Mouse (Mus musculus): ENCODE results near the gene Selenoh. TPM values are rescaled to one million over a fixed set of nuclear protein-coding genes. Genes with fewer than 3 reads are reported as not detected.

Gene Selenoh
- total and polyA plus RNA-seq, 3 experiments, result 19.2 to 42.2 (median 29.8) TPM

DNA sequence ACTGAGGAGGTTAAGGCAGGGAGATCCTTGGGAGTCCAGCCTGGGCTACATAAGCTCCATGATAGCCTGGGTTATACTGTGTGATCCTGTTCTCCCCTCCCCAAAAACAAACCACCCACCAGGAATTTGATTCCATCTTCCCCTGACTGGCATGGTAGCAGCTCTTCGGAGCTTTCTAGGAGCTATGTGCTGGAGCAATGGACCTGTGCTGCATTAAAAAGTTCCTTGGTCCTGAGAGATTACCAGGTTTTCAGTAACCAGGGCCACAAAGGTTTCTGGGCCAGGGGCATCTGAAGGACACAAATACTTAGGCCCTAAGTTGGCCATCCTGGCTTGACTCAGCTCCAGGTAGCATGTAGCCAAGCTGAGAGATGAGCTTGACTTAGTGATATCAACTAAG lies 38.6 kb downstream of the Selenoh start:
- no peak for DNase-seq

DNA sequence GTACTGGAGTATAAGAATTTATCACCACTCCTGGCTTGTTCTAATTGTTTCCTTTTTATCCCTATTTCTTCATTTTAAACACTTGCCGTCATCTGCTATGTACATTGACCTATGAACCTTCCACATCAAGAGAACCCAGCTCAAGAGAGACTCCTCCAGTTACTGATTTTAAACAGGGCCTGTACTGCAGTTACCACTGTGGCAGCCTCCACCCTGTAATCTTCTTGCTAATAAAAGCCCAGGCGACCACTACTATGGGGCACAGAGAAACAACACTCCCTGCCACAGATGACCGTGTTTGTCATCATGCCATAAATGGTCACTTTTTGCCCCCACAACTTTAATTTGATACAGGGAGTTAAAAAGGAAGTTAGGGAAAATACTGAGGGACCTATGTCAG lies 43.5 kb downstream of the Selenoh start:
- no peak for DNase-seq

DNA sequence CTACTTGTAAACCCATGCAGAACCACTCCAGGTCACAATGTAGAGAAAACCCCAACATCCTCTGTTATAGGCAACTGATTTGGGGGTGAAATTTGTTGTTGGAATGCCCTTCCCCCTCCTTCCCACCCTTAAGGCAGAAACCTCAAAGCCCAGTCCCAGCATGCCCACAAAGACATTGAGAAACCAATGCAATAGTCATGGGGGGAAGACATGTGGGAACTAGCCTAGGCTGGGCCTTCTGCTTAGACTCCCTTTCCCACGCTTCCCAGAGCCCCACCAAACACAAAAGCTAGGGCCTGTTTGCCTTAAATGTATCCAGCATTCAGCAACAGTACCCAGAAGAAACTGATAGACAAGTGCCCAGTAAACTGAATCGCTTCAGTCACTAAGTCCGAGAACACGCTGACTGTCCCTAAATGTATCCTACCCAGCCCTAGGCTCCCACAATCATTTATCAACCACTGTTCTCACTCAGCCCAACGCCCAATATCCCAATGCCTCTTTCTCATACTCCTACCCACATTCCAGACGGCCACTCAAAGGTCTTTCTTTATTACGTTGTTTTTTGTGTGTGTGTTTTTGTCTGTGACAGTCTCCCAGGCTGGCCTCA lies 44.1 kb downstream of the Selenoh start:
- DNase-seq, result no peak

DNA sequence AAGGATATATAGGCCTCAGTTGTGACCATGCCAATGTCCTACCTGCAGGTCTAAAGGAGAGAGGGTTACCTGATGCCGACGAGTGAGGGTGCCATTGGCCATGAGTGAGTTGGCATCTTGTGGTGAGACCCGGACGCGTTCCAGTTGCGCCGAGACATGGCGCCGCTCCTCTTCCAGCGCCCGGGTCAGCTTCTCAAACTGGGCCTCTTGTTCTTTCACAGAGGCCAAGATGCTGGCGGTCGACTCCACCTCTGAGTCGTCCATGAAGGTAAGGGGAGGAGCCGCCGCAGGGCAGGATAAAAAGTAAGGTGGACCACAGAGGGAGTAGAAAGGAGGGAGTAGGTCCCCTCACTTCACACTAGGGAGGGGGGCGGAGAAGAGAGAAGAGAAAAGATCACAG lies 46.4 kb downstream of the Selenoh start:
- DNase-seq, result no peak

DNA sequence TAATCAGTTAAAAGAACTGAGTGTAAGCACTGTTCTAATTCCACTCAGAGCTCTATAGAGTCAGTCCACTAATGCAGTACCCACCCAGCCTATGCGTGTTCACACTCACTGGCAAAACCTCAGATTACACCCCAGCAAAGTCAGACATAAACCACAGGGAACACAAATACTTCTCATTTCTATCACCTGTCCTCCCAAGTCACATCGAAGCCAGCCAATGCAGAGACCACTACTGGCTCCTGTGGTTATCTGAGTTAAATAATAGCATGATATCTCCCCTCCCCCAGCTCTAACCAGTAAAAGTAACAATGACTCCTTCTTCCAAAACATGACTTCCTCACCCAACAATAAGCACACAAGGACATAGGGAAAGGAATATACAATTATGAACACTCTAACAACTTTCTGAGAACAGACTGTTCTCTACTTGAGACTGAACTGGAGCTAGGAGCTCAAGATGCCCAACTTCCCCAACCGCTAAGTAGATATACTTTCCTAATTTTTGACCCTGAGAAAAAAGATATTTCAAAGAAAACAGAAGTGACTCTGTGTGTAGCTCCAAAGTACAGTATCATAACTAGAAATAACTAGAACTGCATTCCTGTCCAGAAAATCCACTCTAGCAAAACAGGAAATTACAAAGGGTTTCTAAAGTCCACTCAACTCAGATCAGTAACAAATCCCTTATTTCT lies 47.0 kb downstream of the Selenoh start:
- no peak for DNase-seq

DNA sequence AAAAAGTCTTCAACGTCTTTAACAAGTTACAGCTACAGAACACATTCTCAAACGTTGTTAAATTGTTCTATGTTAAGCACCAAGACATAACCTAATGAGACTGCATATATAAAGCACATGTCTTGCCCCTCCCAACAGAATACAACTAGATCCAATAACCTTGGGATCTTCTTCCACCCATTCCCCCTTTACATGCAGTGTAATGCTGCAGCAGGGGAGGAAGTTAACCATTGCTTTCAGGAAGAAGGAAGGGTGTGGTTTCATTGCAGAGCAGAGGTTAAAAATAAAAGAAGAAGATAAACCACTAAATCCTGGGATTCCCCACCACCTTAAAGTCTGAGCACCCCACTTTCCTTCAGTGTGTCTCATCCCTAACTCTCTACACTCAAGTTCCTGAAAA lies 47.9 kb downstream of the Selenoh start:
- DNase-seq, result no peak

DNA sequence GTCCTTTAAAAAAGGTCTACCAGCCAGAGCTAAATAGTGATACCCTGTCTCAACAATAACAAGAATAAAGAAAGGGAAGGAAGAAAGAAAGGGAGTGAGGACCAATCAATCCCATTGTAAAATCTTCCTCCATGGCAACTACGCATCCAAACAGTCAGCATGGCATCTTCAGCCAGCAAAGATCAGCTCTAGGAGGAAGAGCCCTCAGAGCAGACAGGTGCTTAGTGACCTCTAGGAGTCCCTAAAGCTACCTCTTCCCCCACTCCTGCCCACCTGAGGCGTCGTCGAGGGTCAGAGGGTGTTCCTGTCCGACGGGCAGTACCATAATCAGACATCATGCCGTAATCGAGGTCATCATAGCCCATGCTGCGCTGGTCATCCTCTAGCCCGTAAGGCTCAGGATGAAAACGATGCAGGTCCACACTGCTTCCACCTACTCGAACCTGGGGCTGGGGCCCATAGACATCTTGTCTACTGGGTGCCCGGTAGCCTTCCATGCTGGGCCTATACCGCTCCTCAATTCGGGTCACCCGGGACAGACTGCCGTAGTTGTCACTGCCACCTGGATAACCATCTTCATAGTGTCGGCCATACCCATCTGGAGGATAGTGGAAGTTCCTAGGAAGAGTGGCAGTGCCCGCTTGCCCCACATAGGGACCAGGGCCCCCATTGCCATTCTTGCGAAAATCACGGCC lies 50.8 kb downstream of the Selenoh start:
- no peak for DNase-seq

Other genes starting within 250 kb of the Selenoh start
- gene Calcrl, start 245.4 kb downstream of the Selenoh start, total RNA-seq (2021), result 10 to 100 TPM; 15.2 to 23.8 TPM
- gene Calcrl, start 245.4 kb downstream of the Selenoh start, polyA plus RNA-seq (2012; rRNA removed), result 2.8 and 6.7 TPM in 2 replicates
- gene Tfpi, start 194.0 kb downstream of the Selenoh start, total RNA-seq (2021), result 10 to 100 TPM; 41.9 to 52.2 TPM
- gene Tfpi, start 194.0 kb downstream of the Selenoh start, polyA plus RNA-seq (2012; rRNA removed), result 1.8 and 2.6 TPM in 2 replicates
- gene Ctnnd1, start 20.0 kb downstream of the Selenoh start, total RNA-seq (2021), result 100 to 1,000 TPM; 112 to 135 TPM
- 20.4 and 25.8 TPM in 2 replicates for gene Ctnnd1, start 20.0 kb downstream of the Selenoh start, polyA plus RNA-seq (2012; rRNA removed)
- gene Btbd18, start 11.7 kb downstream of the Selenoh start, total RNA-seq (2021), result under 1 TPM in 1 of 2 experiments, not detected in 1; 0.09 TPM
- 0.03 TPM in 1 of 2 replicates, not detected in the other for gene Btbd18, start 11.7 kb downstream of the Selenoh start, polyA plus RNA-seq (2012; rRNA removed)
- gene Gm28635, start 7.3 kb upstream of the Selenoh start, total RNA-seq (2021), result not detected
- not detected in 2 replicates for gene Gm28635, start 7.3 kb upstream of the Selenoh start, polyA plus RNA-seq (2012; rRNA removed)
- 10 to 100 TPM; 24.3 to 24.8 TPM for gene Med19, start 7.6 kb upstream of the Selenoh start, total RNA-seq (2021)
- 12.3 and 15.1 TPM in 2 replicates for gene Med19, start 7.6 kb upstream of the Selenoh start, polyA plus RNA-seq (2012; rRNA removed)
- 100 to 1,000 TPM; 168 to 175 TPM for gene Tmx2, start 8.4 kb upstream of the Selenoh start, total RNA-seq (2021)
- gene Tmx2, start 8.4 kb upstream of the Selenoh start, polyA plus RNA-seq (2012; rRNA removed), result 32.0 and 157 TPM in 2 replicates
- gene Zdhhc5, start 44.4 kb upstream of the Selenoh start, total RNA-seq (2021), result 10 to 100 TPM; 61.7 to 74.4 TPM
- gene Zdhhc5, start 44.4 kb upstream of the Selenoh start, polyA plus RNA-seq (2012; rRNA removed), result 37.5 and 46.3 TPM in 2 replicates
- gene Clp1, start 56.6 kb upstream of the Selenoh start, total RNA-seq (2021), result 10 to 100 TPM; 11.4 to 16.8 TPM
- gene Clp1, start 56.6 kb upstream of the Selenoh start, polyA plus RNA-seq (2012; rRNA removed), result 5.1 and 5.3 TPM in 2 replicates
- 1 to 10 TPM; 3.8 to 7.2 TPM for gene Ypel4, start 63.3 kb upstream of the Selenoh start, total RNA-seq (2021)
- 9.8 and 17.2 TPM in 2 replicates for gene Ypel4, start 63.3 kb upstream of the Selenoh start, polyA plus RNA-seq (2012; rRNA removed)
- 1 to 10 TPM in 1 of 2 experiments, under 1 TPM in 1; 0.98 to 2.6 TPM for gene Gm19426, start 72.9 kb upstream of the Selenoh start, total RNA-seq (2021)
- gene Gm19426, start 72.9 kb upstream of the Selenoh start, polyA plus RNA-seq (2012; rRNA removed), result 0.65 and 1.0 TPM in 2 replicates
- 100 to 1,000 TPM in 1 of 2 experiments, 10 to 100 TPM in 1; 91.2 to 127 TPM for gene Serping1, start 104.7 kb upstream of the Selenoh start, total RNA-seq (2021)
- gene Serping1, start 104.7 kb upstream of the Selenoh start, polyA plus RNA-seq (2012; rRNA removed), result 129 and 154 TPM in 2 replicates
- gene Ube2l6, start 128.1 kb upstream of the Selenoh start, total RNA-seq (2021), result 10 to 100 TPM; 15.7 to 18.8 TPM
- 13.8 and 15.1 TPM in 2 replicates for gene Ube2l6, start 128.1 kb upstream of the Selenoh start, polyA plus RNA-seq (2012; rRNA removed)
- not detected for gene Smtnl1, start 151.9 kb upstream of the Selenoh start, total RNA-seq (2021)
- gene Smtnl1, start 151.9 kb upstream of the Selenoh start, polyA plus RNA-seq (2012; rRNA removed), result not detected in 2 replicates
- 10 to 100 TPM; 38.5 to 59.6 TPM for gene Timm10, start 156.2 kb upstream of the Selenoh start, total RNA-seq (2021)
- gene Timm10, start 156.2 kb upstream of the Selenoh start, polyA plus RNA-seq (2012; rRNA removed), result 17.0 and 19.2 TPM in 2 replicates
- gene Slc43a1, start 168.1 kb upstream of the Selenoh start, total RNA-seq (2021), result 10 to 100 TPM in 1 of 2 experiments, 1 to 10 TPM in 1; 4.4 to 12.7 TPM
- gene Slc43a1, start 168.1 kb upstream of the Selenoh start, polyA plus RNA-seq (2012; rRNA removed), result 10.1 and 14.3 TPM in 2 replicates
- 1 to 10 TPM; 1.1 to 1.5 TPM for gene Rtn4rl2, start 215.9 kb upstream of the Selenoh start, total RNA-seq (2021)
- 11.5 and 17.5 TPM in 2 replicates for gene Rtn4rl2, start 215.9 kb upstream of the Selenoh start, polyA plus RNA-seq (2012; rRNA removed)

Measured in adrenal gland, adult 2 months (tissue).